Comparison of ENCODE assay signal across 8 mouse cellular contexts in the genomic region with DNA sequence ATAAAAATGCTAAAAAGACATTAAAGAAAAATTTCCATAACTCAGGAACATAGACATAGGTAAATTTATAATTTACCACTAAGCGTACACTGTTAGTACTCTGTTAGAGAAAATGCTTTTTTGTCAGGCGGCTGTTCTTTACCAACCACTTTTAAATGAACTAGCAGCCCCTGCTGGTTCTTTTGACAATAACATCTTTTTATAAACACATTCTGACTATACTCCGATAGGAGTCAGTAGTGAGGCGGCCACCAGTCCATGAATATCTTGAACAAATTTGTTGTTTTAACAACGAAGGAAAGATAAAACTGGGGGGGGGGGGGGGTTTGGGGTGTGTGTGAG. TPM values are rescaled to one million over a fixed set of nuclear protein-coding genes. Genes with fewer than 3 reads are reported as not detected.
DNase-seq lines count a peak whose midpoint lies in the region; ATAC-seq and TF ChIP-seq lines count a peak whose summit lies in the region.

No protein-coding gene starts in this region.

- H3K4me2 ChIP-seq in kidney, postnatal 0 days (ENCODE audit: low read length) = no peak overlapping the region

- ATAC-seq in kidney, postnatal 0 days (replicated peaks; ENCODE audit: low FRiP score, low read depth) = 0 out of 2 replicates have a peak, but pooled peaks have one; percentile 1

- no peak for TF ChIP-seq POLR2A in lung, adult 2 months (IDR thresholded peaks at IDR 0.05; ENCODE audit: borderline replicate concordance, extremely low read depth, low read depth, low read length)

- H3K27ac ChIP-seq in kidney, postnatal 0 days = no peak overlapping the region

- peak; percentile 65 for DNase-seq in adrenal gland, adult 2 months
- DNase-seq in adrenal gland, postnatal 25 days = no peak
- DNase-seq in spleen, adult 12 weeks (ENCODE audit: low spot score) = peak; percentile 44
- no peak for DNase-seq in spleen, postnatal 10 days (ENCODE audit: low spot score in 2 of 2)
- DNase-seq in embryo, embryonic 11.5 days (ENCODE audit: low read depth, low spot score) = peak; percentile 61
- DNase-seq in kidney, postnatal 0 days (ENCODE audit: low spot score) = peak; percentile 92
- DNase-seq in lung, adult 2 months = no peak
- peak; percentile 47 to 48 for DNase-seq in right cerebral cortex, postnatal 36 days (ENCODE audit: low spot score in 2 of 2)

- H3K9me3 ChIP-seq in kidney, postnatal 0 days (replicated peaks; ENCODE audit: low read length) = no peaks in the 10 kb centered on the region

- TF ChIP-seq CTCF in kidney, postnatal 0 days (IDR thresholded peaks at IDR 0.05; ENCODE audit: low read depth) = peak; percentile 93
- TF ChIP-seq CTCF in lung, adult 2 months (IDR thresholded peaks at IDR 0.05; ENCODE audit: insufficient read depth, low read length) = peak; percentile 38; the same call in 1 of the 2 replicates

- H3K9ac ChIP-seq in kidney, postnatal 0 days (ENCODE audit: low read depth, low read length) = no peak overlapping the region

- WGBS in kidney, postnatal 0 days = 13% methylated on average over 5 of the region's 5 CpGs
- 11% methylated on average over 5 of the region's 5 CpGs for WGBS in lung, adult 2 months

- no peak overlapping the region for H3K4me3 ChIP-seq in kidney, postnatal 0 days (replicated peaks; ENCODE audit: low read depth, low read length)
- H3K4me3 ChIP-seq in lung, adult 2 months (replicated peaks; ENCODE audit: extremely low read depth, low read depth, low read length) = no peak overlapping the region

- no peaks in the 10 kb centered on the region for H3K27me3 ChIP-seq in kidney, postnatal 0 days (ENCODE audit: insufficient read depth, low read length)

- H3K4me1 ChIP-seq in kidney, postnatal 0 days (replicated peaks; ENCODE audit: insufficient read depth, low read length) = 0 out of 2 replicates have a peak, but pooled peaks cover 4% of the 10 kb centered on the region
- no peaks in the 10 kb centered on the region; the same call in 1 of the 2 replicates for H3K4me1 ChIP-seq in lung, adult 2 months (ENCODE audit: control insufficient read depth, insufficient read depth, low read length)

- no peaks in the 10 kb centered on the region for H3K36me3 ChIP-seq in kidney, postnatal 0 days (ENCODE audit: insufficient read depth, low read length)

RNA-seq across cellular contexts. Expression of a gene that starts 3.7 kb away (rescaled TPM):
- total RNA-seq in adrenal gland, adult 2 months (2021) = 10 to 100 TPM; 40.8 to 41.5 TPM
- 0.61 and 0.86 TPM in 2 replicates for polyA plus RNA-seq in adrenal gland, adult 2 months (2012; rRNA removed)
- total RNA-seq in adrenal gland, postnatal 25 days (2021) = 41.7 and 47.0 TPM in 2 replicates
- polyA plus RNA-seq in kidney, postnatal 0 days (2015; fragmentation: Nextera tagmentation; extraction: Ambion mirVana) = 66.8 and 69.9 TPM in 2 replicates
- polyA plus RNA-seq in lung, adult 2 months (2012; rRNA removed) = 3.2 and 6.4 TPM in 2 replicates

RNA-seq across cellular contexts. Expression of a gene that starts 11.3 kb away (rescaled TPM):
- total RNA-seq in adrenal gland, adult 2 months (2021) = 100 to 1,000 TPM; 112 to 123 TPM
- 123 and 157 TPM in 2 replicates for polyA plus RNA-seq in adrenal gland, adult 2 months (2012; rRNA removed)
- total RNA-seq in adrenal gland, postnatal 25 days (2021) = 112 and 118 TPM in 2 replicates
- 56.2 and 70.7 TPM in 2 replicates for polyA plus RNA-seq in kidney, postnatal 0 days (2015; fragmentation: Nextera tagmentation; extraction: Ambion mirVana)
- 164 and 217 TPM in 2 replicates for polyA plus RNA-seq in lung, adult 2 months (2012; rRNA removed)

RNA-seq across cellular contexts. Expression of a gene that starts 11.6 kb away (rescaled TPM):
- 1 to 10 TPM; 1.2 TPM for total RNA-seq in adrenal gland, adult 2 months (2021)
- polyA plus RNA-seq in adrenal gland, adult 2 months (2012; rRNA removed) = 3.8 and 3.9 TPM in 2 replicates
- total RNA-seq in adrenal gland, postnatal 25 days (2021) = 1.5 TPM in 1 of 2 replicates, not detected in the other
- polyA plus RNA-seq in kidney, postnatal 0 days (2015; fragmentation: Nextera tagmentation; extraction: Ambion mirVana) = 1.3 and 3.2 TPM in 2 replicates
- 2.3 and 5.2 TPM in 2 replicates for polyA plus RNA-seq in lung, adult 2 months (2012; rRNA removed)

Comparison
In these comparisons a context has a peak if more than half of its experiments do, and no peak if none do; other contexts are left out.
1. DNase-seq: peak in adrenal gland, adult 2 months (single experiment), spleen, adult 12 weeks (single experiment), embryo, embryonic 11.5 days (single experiment), kidney, postnatal 0 days (single experiment) and right cerebral cortex, postnatal 36 days (2 of 2); none in adrenal gland, postnatal 25 days (single experiment), spleen, postnatal 10 days (0 of 2) and lung, adult 2 months (single experiment).